Mouse (Mus musculus): ENCODE measurements around the gene Atp8b4.

DNA sequence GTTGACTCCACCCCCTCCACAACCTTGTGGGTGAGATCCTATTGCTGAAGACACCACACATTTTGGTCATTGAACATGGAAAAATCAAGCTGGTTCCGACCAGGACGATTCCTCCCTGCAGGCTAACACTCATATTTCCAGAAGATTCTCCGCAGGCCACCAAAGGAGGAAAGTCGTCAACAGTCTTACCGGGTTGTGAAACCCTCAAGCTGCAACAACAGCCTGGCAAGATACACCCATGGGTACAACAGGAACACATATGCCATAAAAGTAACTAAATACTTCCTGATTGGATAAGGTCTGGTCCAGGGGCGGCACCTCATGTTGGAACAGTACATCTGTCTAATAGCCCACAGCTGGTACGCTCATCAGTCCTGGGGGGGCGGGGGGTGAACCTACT is 159.0 kb downstream of the Atp8b4 start:
- TF ChIP-seq MAX (IDR thresholded peaks at IDR 0.05) (no peak), USF1 (IDR thresholded peaks at IDR 0.05; ENCODE audit: low read depth) (no peak), CTCF (IDR thresholded peaks at IDR 0.05; ENCODE audit: control insufficient read depth, insufficient read depth, insufficient read length) (no peak), CEBPB (IDR thresholded peaks at IDR 0.05; ENCODE audit: low read depth) (no peak)
